Mouse (Mus musculus) kidney, postnatal 10 days (tissue): Measurements from ENCODE around the gene Larp7.

Source experiments
- DNase-seq: peaks from one replicate; pipeline ENCODE4 v3.0.0; 2021; ENCODE audit warnings: mixed read lengths

Larp7 gene

GRCm38 (mm10) chr3:127552973-127553719, at the start of gene Larp7, which contains the start of gene Zgrf1:
Gene Larp7 (minus strand): TSS chr3:127553349.
Gene Zgrf1 (plus strand): TSS chr3:127553489.
- peak; percentile 99 for DNase-seq

- DNase-seq, result no peak
Measured at GRCm38 (mm10) chr3:127597136-127597535, 44.0 kb upstream of the Larp7 start.

GRCm38 (mm10) chr3:127572557-127572956, 19.4 kb upstream of the Larp7 start:
- peak; percentile 51 for DNase-seq

GRCm38 (mm10) chr3:127565129-127565528, 12.0 kb upstream of the Larp7 start:
- DNase-seq, result no peak

- no peak for DNase-seq
Measured at GRCm38 (mm10) chr3:127562974-127563373, 9.8 kb upstream of the Larp7 start.

- DNase-seq, result no peak
Measured at GRCm38 (mm10) chr3:127558201-127558600, 5.1 kb upstream of the Larp7 start.

GRCm38 (mm10) chr3:127554723-127555122, 1.6 kb upstream of the Larp7 start:
- DNase-seq, result no peak

- DNase-seq, result no peak
Measured at GRCm38 (mm10) chr3:127553720-127554043, 533 bp upstream of the Larp7 start.

GRCm38 (mm10) chr3:127552434-127552972, 646 bp downstream of the Larp7 start:
- DNase-seq, result peak; percentile 13

GRCm38 (mm10) chr3:127547882-127548281, 5.3 kb downstream of the Larp7 start:
- peak; percentile 48 for DNase-seq

- DNase-seq, result no peak
Measured at GRCm38 (mm10) chr3:127544610-127545121, 8.5 kb downstream of the Larp7 start.

- DNase-seq, result no peak
Measured at GRCm38 (mm10) chr3:127543976-127544375, 9.2 kb downstream of the Larp7 start.

GRCm38 (mm10) chr3:127539193-127539592, 14.0 kb downstream of the Larp7 start:
- DNase-seq, result no peak

- DNase-seq, result no peak
Measured at GRCm38 (mm10) chr3:127530293-127530692, 22.9 kb downstream of the Larp7 start.

- DNase-seq, result no peak
Measured at GRCm38 (mm10) chr3:127529824-127530223, 23.3 kb downstream of the Larp7 start.

GRCm38 (mm10) chr3:127529210-127529609, 23.9 kb downstream of the Larp7 start:
- DNase-seq, result no peak

- DNase-seq, result peak; percentile 5
Measured at GRCm38 (mm10) chr3:127527465-127528034, 25.6 kb downstream of the Larp7 start.

GRCm38 (mm10) chr3:127525188-127525819, 27.8 kb downstream of the Larp7 start:
- DNase-seq, result no peak

- no peak for DNase-seq
Measured at GRCm38 (mm10) chr3:127521156-127521555, 32.0 kb downstream of the Larp7 start.

GRCm38 (mm10) chr3:127520300-127520699, 32.8 kb downstream of the Larp7 start:
- DNase-seq, result no peak

- no peak for DNase-seq
Measured at GRCm38 (mm10) chr3:127515251-127515650, 37.9 kb downstream of the Larp7 start.

GRCm38 (mm10) chr3:127513699-127514098, 39.5 kb downstream of the Larp7 start:
- DNase-seq, result no peak

- DNase-seq, result no peak
Measured at GRCm38 (mm10) chr3:127512794-127513335, 40.3 kb downstream of the Larp7 start.
